Comparison of ENCODE assay signal across 9 mouse cellular contexts in genomic region chr1:131828297-131829126, GRCm38 (mm10). TPM values are rescaled to one million over a fixed set of nuclear protein-coding genes. Genes with fewer than 3 reads are reported as not detected.
DNase-seq lines count a peak whose midpoint lies in the region; ATAC-seq and TF ChIP-seq lines count a peak whose summit lies in the region.
"Had no signal": no experiment of that assay in that cellular context is flagged by ENCODE, and none has a peak within 500 bp of the region (broad histone marks: within the 10 kb centered on the region; RNA-seq: fewer than 3 reads in every experiment).

No protein-coding gene starts in this region.

- peak overlapping the region; percentile 57 for H3K27ac ChIP-seq in embryonic fibroblast, embryonic 13.5 days (ENCODE audit: insufficient read depth, low read length)
- peak overlapping the region; percentile 62 for H3K27ac ChIP-seq in intestine, embryonic 16.5 days (ENCODE audit: low read length)

- DNase-seq in cerebellum, adult 11-12 months = no peak
- DNase-seq in right cerebral cortex, adult 2 months (ENCODE audit: low spot score in 2 of 2) = peak; percentile 31 to 55
- DNase-seq in right cerebral cortex, postnatal 36 days (ENCODE audit: low spot score in 2 of 2) = no peak
- DNase-seq in retina, postnatal 1 day = no peak

- peak; percentile 21; the same call in 1 of the 2 replicates for ATAC-seq in cerebellum, adult (ENCODE audit: insufficient number of reproducible peaks, low FRiP score, low TSS enrichment)
- ATAC-seq in intestine, embryonic 16.5 days = peak; percentile 75
- peak; percentile 13; the same call in 1 of the 2 replicates for ATAC-seq in megakaryocyte progenitor cell, adult 5-6 weeks (replicated peaks; ENCODE audit: poor library complexity)

- TF ChIP-seq POLR2A in embryonic fibroblast, embryonic 13.5 days (IDR thresholded peaks at IDR 0.05; ENCODE audit: low read depth, low read length) = no peak

- H3K36me3 ChIP-seq in intestine, embryonic 16.5 days (ENCODE audit: control insufficient read depth, insufficient read depth, low read length) = no peaks in the 10 kb centered on the region

- peak overlapping the region; percentile 81 for H3K4me3 ChIP-seq in embryonic fibroblast, embryonic 13.5 days (ENCODE audit: insufficient read depth, low read length)
- H3K4me3 ChIP-seq in intestine, embryonic 16.5 days (ENCODE audit: low read length) = peak overlapping the region; percentile 81

- 1% methylated on average over 21 of the region's 22 CpGs for WGBS in intestine, embryonic 16.5 days

- no peak for TF ChIP-seq CTCF in embryonic fibroblast, embryonic 13.5 days (IDR thresholded peaks at IDR 0.05; ENCODE audit: borderline replicate concordance, insufficient read depth, low read length)

- H3K9ac ChIP-seq in intestine, embryonic 16.5 days (ENCODE audit: low read depth, low read length) = peak overlapping the region; percentile 85

- peak overlapping the region; percentile 76 for H3K4me2 ChIP-seq in intestine, embryonic 16.5 days (ENCODE audit: low read depth, low read length)

- peaks cover 3% of the 10 kb centered on the region; the same call in 1 of the 2 replicates for H3K4me1 ChIP-seq in embryonic fibroblast, embryonic 13.5 days (ENCODE audit: control insufficient read depth, insufficient read depth, low read length)
- peaks cover 6% of the 10 kb centered on the region; the same call in 1 of the 2 replicates for H3K4me1 ChIP-seq in intestine, embryonic 16.5 days (ENCODE audit: control insufficient read depth, insufficient read depth, low read length)

- no peaks in the 10 kb centered on the region for H3K27me3 ChIP-seq in intestine, embryonic 16.5 days (replicated peaks; ENCODE audit: control insufficient read depth, insufficient read depth, low read length)

- no peaks in the 10 kb centered on the region for H3K9me3 ChIP-seq in intestine, embryonic 16.5 days (ENCODE audit: control insufficient read depth, low read length)

RNA-seq across cellular contexts. Expression of gene Slc41a1, which starts 1.2 kb away (rescaled TPM):
- 21.1 and 22.7 TPM in 2 replicates for polyA plus RNA-seq in embryonic fibroblast, embryonic 13.5 days (2011; ENCODE audit: insufficient read length, low read depth, missing spikeins)
- 9.4 and 9.6 TPM in 2 replicates for polyA plus RNA-seq in intestine, embryonic 16.5 days (2015; fragmentation: Nextera tagmentation; extraction: Ambion mirVana)
- 5.9 TPM in 2 replicates for total RNA-seq in megakaryocyte progenitor cell, adult 5-6 weeks (2015)
- 3.3 and 5.2 TPM in 2 replicates for total RNA-seq in megakaryocyte progenitor cell, adult 5-6 weeks (2017)

RNA-seq across cellular contexts. Expression of gene Pm20d1, which starts 31.3 kb away (rescaled TPM):
- polyA plus RNA-seq in embryonic fibroblast, embryonic 13.5 days (2011; ENCODE audit: insufficient read length, low read depth, missing spikeins) = 0.54 and 0.57 TPM in 2 replicates
- polyA plus RNA-seq in intestine, embryonic 16.5 days (2015; fragmentation: Nextera tagmentation; extraction: Ambion mirVana) = 8.0 and 10.2 TPM in 2 replicates
- 0.15 and 0.17 TPM in 2 replicates for total RNA-seq in megakaryocyte progenitor cell, adult 5-6 weeks (2015)
- total RNA-seq in megakaryocyte progenitor cell, adult 5-6 weeks (2017) = 0.07 and 0.08 TPM in 2 replicates
- total RNA-seq: neutrophil, adult 5-6 weeks had no signal

RNA-seq across cellular contexts. Expression of gene Rab29, which starts 38.5 kb away (rescaled TPM):
- polyA plus RNA-seq in embryonic fibroblast, embryonic 13.5 days (2011; ENCODE audit: insufficient read length, low read depth, missing spikeins) = 16.6 and 23.8 TPM in 2 replicates
- 22.4 and 22.7 TPM in 2 replicates for polyA plus RNA-seq in intestine, embryonic 16.5 days (2015; fragmentation: Nextera tagmentation; extraction: Ambion mirVana)
- 17.0 and 19.0 TPM in 2 replicates for total RNA-seq in megakaryocyte progenitor cell, adult 5-6 weeks (2015)
- 16.0 and 20.2 TPM in 2 replicates for total RNA-seq in megakaryocyte progenitor cell, adult 5-6 weeks (2017)

Comparison
In these comparisons a context has a peak if more than half of its experiments do, and no peak if none do; other contexts are left out.
1. DNase-seq: peak in right cerebral cortex, adult 2 months (2 of 2); none in cerebellum, adult 11-12 months (single experiment), right cerebral cortex, postnatal 36 days (0 of 2) and retina, postnatal 1 day (single experiment).
2. ATAC-seq: peak in every context shown above with its lines; median percentile 75 in intestine, embryonic 16.5 days; 21 in cerebellum, adult; 13 in megakaryocyte progenitor cell, adult 5-6 weeks.